Mouse (Mus musculus) C2C12 (cell line): ENCODE measurements around the gene Fam13c. TPM values are rescaled to one million over a fixed set of nuclear protein-coding genes. Genes with fewer than 3 reads are reported as not detected.
"Not testable (repeated sequence)": the region's sequence is repeated elsewhere in the genome, so short reads cannot be mapped to it uniquely, and the experiment has no call there.

Experiments used
- H3K27me3 ChIP-seq: one replicate; pipeline ENCODE4 v1.6.1; 2011; ENCODE audit not compliant: control insufficient read depth, insufficient read depth, insufficient read length
- H3K36me3 ChIP-seq: one replicate; pipeline ENCODE4 v1.6.1; 2011; ENCODE audit not compliant: control insufficient read depth, insufficient read depth
- H3K4me3 ChIP-seq: one replicate; pipeline ENCODE4 v1.5.1; 2011; ENCODE audit warnings: mild to moderate bottlenecking, control low read depth; ENCODE audit not compliant: poor library complexity, insufficient read depth, severe bottlenecking
- H3K79me2 ChIP-seq: one replicate; pipeline ENCODE4 v1.6.1; 2011; ENCODE audit not compliant: control insufficient read depth, insufficient read depth
- H3K79me3 ChIP-seq: one replicate; pipeline ENCODE4 v1.6.1; 2011; ENCODE audit warnings: low read depth, control low read depth
- H3ac ChIP-seq: one replicate; pipeline ENCODE3; 2011; ENCODE audit warnings: low read depth; ENCODE audit not compliant: control insufficient read depth, insufficient read length
- CEBPB ChIP-seq: IDR thresholded peaks from one replicate; pipeline ENCODE4 v1.6.1; 2011; ENCODE audit warnings: low read depth, mild to moderate bottlenecking, control low read depth, moderate library complexity
- CTCF ChIP-seq: IDR thresholded peaks from one replicate; pipeline ENCODE4 v1.5.1; 2011; ENCODE audit not compliant: control insufficient read depth, insufficient read depth, insufficient read length
- FOSL1 ChIP-seq: IDR thresholded peaks from one replicate; pipeline ENCODE4 v1.8.0; 2011; ENCODE audit warnings: mild to moderate bottlenecking, low read length; ENCODE audit not compliant: poor library complexity, insufficient read depth, severe bottlenecking
- MAX ChIP-seq: IDR thresholded peaks from one replicate; pipeline ENCODE4 v1.6.1; 2011; ENCODE audit warnings: mild to moderate bottlenecking, control low read depth
- MYOD1 ChIP-seq: IDR thresholded peaks from one replicate; pipeline ENCODE4 v1.6.1; 2011; ENCODE audit warnings: low read depth; ENCODE audit not compliant: control insufficient read depth, insufficient read length
- MYOG ChIP-seq: IDR thresholded peaks from one replicate; pipeline ENCODE4 v1.6.1; 2011; ENCODE audit not compliant: control insufficient read depth, insufficient read length; ENCODE audit errors: extremely low read depth
- USF1 ChIP-seq: IDR thresholded peaks from one replicate; pipeline ENCODE4 v1.6.1; 2011; ENCODE audit warnings: low read depth, mild to moderate bottlenecking, control low read depth, moderate library complexity
- polyA plus RNA-seq: library from polyadenylated mRNA; unstranded; fragments of >200 nt; fragmentation: generic; extraction: Trizol; gene quantifications from one replicate; pipeline ENCODE4 v1.2.1, GENCODE M21; 2012; ENCODE audit warnings: missing spikeins

Gene Fam13c
- polyA plus RNA-seq, 1 experiment = 0.98 TPM

DNA sequence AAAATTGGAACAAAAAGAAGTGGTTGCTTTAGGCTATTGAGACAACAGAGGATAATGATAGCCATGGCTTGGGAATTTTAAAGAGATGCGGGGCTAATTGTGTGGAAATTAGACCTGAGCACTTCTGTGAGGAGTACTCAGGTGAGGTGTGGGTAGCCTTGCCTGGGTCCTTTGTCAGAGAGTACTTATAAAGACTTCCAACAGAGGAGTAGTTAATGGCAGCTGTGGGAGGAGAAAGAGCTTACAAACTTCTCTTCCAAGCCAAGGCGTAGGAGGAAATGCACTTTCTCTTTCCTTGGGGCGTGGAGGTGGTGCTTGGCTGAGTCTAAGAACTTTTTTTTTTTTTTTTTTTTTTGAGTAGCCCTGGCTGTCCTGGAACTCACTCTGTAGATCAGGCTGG is 6.9 kb upstream of the Fam13c start:
- TF ChIP-seq CTCF = no peak
- TF ChIP-seq FOSL1 = no peak
- TF ChIP-seq MAX = no peak
- no peak for TF ChIP-seq MYOG
- TF ChIP-seq MYOD1 = no peak
- no peak for TF ChIP-seq USF1
- no peak for TF ChIP-seq CEBPB
- Histone ChIP-seq H3K4me3 (no peak overlapping the region), H3K27me3 (no peaks in the 10 kb centered on the region), H3K79me3 (no peaks in the 10 kb centered on the region), H3ac (no peak overlapping the region), H3K79me2 (no peaks in the 10 kb centered on the region), H3K36me3 (no peaks in the 10 kb centered on the region)

GRCm38 (mm10) chr10:70433736-70434135 is 6.5 kb upstream of the Fam13c start:
- H3K27me3 ChIP-seq, H3K79me3 ChIP-seq, H3ac ChIP-seq, H3K79me2 ChIP-seq, H3K4me3 ChIP-seq, H3K36me3 ChIP-seq: not testable (repeated sequence)

DNA sequence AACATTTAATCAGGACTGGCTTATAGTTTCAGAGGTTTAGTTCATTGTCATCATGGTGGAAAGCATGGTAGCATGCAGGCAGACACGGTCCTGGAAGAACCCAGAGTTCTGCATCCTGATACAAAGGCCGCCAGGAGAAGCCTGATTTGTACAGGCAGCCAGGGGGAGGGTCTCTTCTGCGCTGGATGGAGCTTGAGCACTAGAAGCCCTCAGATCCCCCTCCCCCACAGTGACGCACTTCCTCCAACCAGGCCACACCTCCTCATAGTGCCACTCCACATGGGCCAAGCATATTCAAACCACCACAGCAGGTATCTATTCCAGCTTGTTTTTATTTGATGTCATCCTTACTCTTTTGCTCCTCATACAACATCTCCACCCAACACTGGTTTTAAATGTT is 3.6 kb upstream of the Fam13c start:
- Histone ChIP-seq H3ac (no peak overlapping the region), H3K4me3 (no peak overlapping the region), H3K79me2 (no peaks in the 10 kb centered on the region), H3K27me3 (no peaks in the 10 kb centered on the region), H3K79me3 (no peaks in the 10 kb centered on the region), H3K36me3 (no peaks in the 10 kb centered on the region)
- TF ChIP-seq CEBPB = no peak
- no peak for TF ChIP-seq FOSL1
- TF ChIP-seq MYOG = no peak
- no peak for TF ChIP-seq USF1
- no peak for TF ChIP-seq CTCF
- TF ChIP-seq MYOD1 = no peak
- no peak for TF ChIP-seq MAX

- no peak overlapping the region for H3ac ChIP-seq
- TF ChIP-seq MAX = no peak
- no peak for TF ChIP-seq MYOD1
- no peak for TF ChIP-seq USF1
- no peak for TF ChIP-seq FOSL1
- TF ChIP-seq CEBPB = no peak
- TF ChIP-seq CTCF = no peak
- no peak for TF ChIP-seq MYOG
- H3K4me3 ChIP-seq = no peak overlapping the region
- H3K27me3 ChIP-seq = no peaks in the 10 kb centered on the region
- no peaks in the 10 kb centered on the region for H3K79me2 ChIP-seq
- H3K79me3 ChIP-seq = no peaks in the 10 kb centered on the region
- H3K36me3 ChIP-seq = no peaks in the 10 kb centered on the region
Observed at GRCm38 (mm10) chr10:70437289-70437688, 3.0 kb upstream of the Fam13c start.

GRCm38 (mm10) chr10:70440639-70441461 is 569 bp downstream of the Fam13c start:
- H3K79me3 ChIP-seq = no peaks in the 10 kb centered on the region
- no peak for TF ChIP-seq MYOG
- no peak for TF ChIP-seq MYOD1
- no peak for TF ChIP-seq CTCF
- TF ChIP-seq USF1 = no peak
- TF ChIP-seq CEBPB = no peak
- no peak for TF ChIP-seq MAX
- no peak for TF ChIP-seq FOSL1
- H3K27me3 ChIP-seq = no peaks in the 10 kb centered on the region

GRCm38 (mm10) chr10:70442156-70442555 is 1.9 kb downstream of the Fam13c start:
- H3K4me3 ChIP-seq = no peak overlapping the region

More at GRCm38 (mm10) chr10:70440639-70441461, 569 bp downstream of the Fam13c start:
- Histone ChIP-seq H3K4me3 (peak overlapping the region; percentile 29), H3K79me2 (no peaks in the 10 kb centered on the region), H3K36me3 (no peaks in the 10 kb centered on the region), H3ac (peak overlapping the region; percentile 73)

More at GRCm38 (mm10) chr10:70442156-70442555, 1.9 kb downstream of the Fam13c start:
- H3K27me3 ChIP-seq = no peaks in the 10 kb centered on the region
- H3K79me3 ChIP-seq = no peaks in the 10 kb centered on the region
- no peak for TF ChIP-seq CEBPB
- TF ChIP-seq FOSL1 = no peak
- TF ChIP-seq MYOG = no peak
- no peak for TF ChIP-seq MAX
- TF ChIP-seq USF1 = no peak
- no peak for TF ChIP-seq CTCF
- no peak for TF ChIP-seq MYOD1
- H3K36me3 ChIP-seq = no peaks in the 10 kb centered on the region
- no peak overlapping the region for H3ac ChIP-seq
- no peaks in the 10 kb centered on the region for H3K79me2 ChIP-seq
